ENCODE assay signal across 19 mouse cellular contexts in the genomic region with DNA sequence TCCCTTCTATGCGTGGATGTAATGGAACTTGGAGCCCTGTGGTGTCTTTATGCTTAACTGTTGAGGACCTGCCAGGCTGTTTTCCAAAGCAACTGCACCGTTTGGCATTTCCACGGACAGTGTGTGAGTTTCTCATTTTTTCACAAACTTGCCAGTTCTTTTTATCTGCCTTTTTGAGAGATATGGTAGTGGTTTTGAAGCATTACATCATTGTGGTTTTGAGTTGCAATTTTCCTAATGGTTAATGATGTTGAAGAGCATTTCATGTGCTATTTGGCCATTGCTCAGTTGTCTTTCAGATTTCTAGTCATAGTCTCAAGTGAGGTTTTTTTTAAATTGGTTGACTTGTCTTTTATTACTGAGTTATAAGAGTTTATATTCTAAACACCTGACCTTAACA. TPM values are rescaled to one million over a fixed set of nuclear protein-coding genes. Genes with fewer than 3 reads are reported as not detected.
"Had no signal": no experiment of that assay in that cellular context is flagged by ENCODE, and none has a peak within 500 bp of the region (broad histone marks: within the 10 kb centered on the region; RNA-seq: fewer than 3 reads in every experiment).

No protein-coding gene starts in this region.

- ATAC-seq: midbrain, embryonic 15.5 days had no signal

- H3K36me3 ChIP-seq: liver, embryonic 13.5 days; midbrain, embryonic 15.5 days; neural tube, embryonic 15.5 days had no signal

- H3K27me3 ChIP-seq: kidney, embryonic 15.5 days; liver, embryonic 13.5 days; midbrain, embryonic 12.5 days; midbrain, embryonic 15.5 days; neural tube, embryonic 12.5 days; neural tube, embryonic 15.5 days had no signal

- H3K4me3 ChIP-seq: kidney, embryonic 15.5 days; left cerebral cortex, adult 2 months; liver, embryonic 13.5 days; midbrain, embryonic 12.5 days; midbrain, embryonic 15.5 days; neural tube, embryonic 12.5 days; neural tube, embryonic 15.5 days had no signal

- H3K4me1 ChIP-seq: kidney, embryonic 15.5 days; midbrain, embryonic 12.5 days; midbrain, embryonic 15.5 days; neural tube, embryonic 12.5 days; neural tube, embryonic 15.5 days had no signal

- DNase-seq: kidney, adult 8-10 months; kidney, postnatal 10 days; kidney, postnatal 36 days; layer of hippocampus, postnatal 36 days; liver, embryonic 13.5 days; lung, adult 2 months; lung, postnatal 14 days; lung, postnatal 4 days; retina, postnatal 1 day; right cerebral cortex, postnatal 25 days; spleen, adult 18-20 months; thymus, postnatal 25 days had no signal

- H3K9me3 ChIP-seq: kidney, embryonic 15.5 days; liver, embryonic 13.5 days; midbrain, embryonic 12.5 days; midbrain, embryonic 15.5 days; neural tube, embryonic 12.5 days; neural tube, embryonic 15.5 days had no signal

RNA-seq across cellular contexts. Expression of a gene that starts 44.3 kb away (rescaled TPM):
- total RNA-seq: liver, adult 2 months had no signal
